Mouse (Mus musculus): ENCODE results near the gene Med19. TPM values are rescaled to one million over a fixed set of nuclear protein-coding genes. Genes with fewer than 3 reads are reported as not detected.

Gene Med19
- total and polyA plus RNA-seq, 3 experiments: 6.8 to 14.2 (median 11.5) TPM

- intact Hi-C loops (cut with DNase I): loop anchor here (1.0 to 2.0 kb wide), 2 partner anchors 12 to 37 kb away; partner anchors contain the start of genes Clp1, Gm28635, Med19 and Tmx2
- Histone ChIP-seq H3K4me3 (peak overlapping the region; percentile 97), H3K4me1 (ENCODE audit: control insufficient read depth, insufficient read depth, low read length) (peaks cover 2% of the 10 kb centered on the region), H3K36me3 (ENCODE audit: control insufficient read depth, insufficient read depth, low read length) (peaks cover 5% of the 10 kb centered on the region), H3K27me3 (ENCODE audit: control insufficient read depth, insufficient read depth, low read length) (no peaks in the 10 kb centered on the region), H3K79me2 (replicated peaks; ENCODE audit: control insufficient read depth, insufficient read depth, low read length) (no peaks in the 10 kb centered on the region), H3K27ac (peak overlapping the region; percentile 99), H3K9ac (ENCODE audit: low read depth, low read length) (peak overlapping the region; percentile 82)
- DNase-seq: peak in 1 of 2 experiments; percentile 81
- TF ChIP-seq POLR2A (IDR thresholded peaks at IDR 0.05; ENCODE audit: insufficient read depth, low read depth, low read length) (no peak; the same call in none of the 2 replicates), CTCF (IDR thresholded peaks at IDR 0.05) (no peak), EP300 (IDR thresholded peaks at IDR 0.05; ENCODE audit: insufficient read depth, low read depth, low read length) (no peak)
- WGBS: under 1% methylated on average over 33 of the region's 33 CpGs
These were observed 37.6 kb downstream of the Med19 start for GRCm38 (mm10) chr2:84715562-84716361.

- DNase-seq: no peak
- Histone ChIP-seq H3K4me1 (ENCODE audit: control insufficient read depth, insufficient read depth, low read length) (peaks cover 2% of the 10 kb centered on the region), H3K9ac (ENCODE audit: low read depth, low read length) (peak overlapping the region; percentile 82), H3K36me3 (ENCODE audit: control insufficient read depth, insufficient read depth, low read length) (peaks cover 2% of the 10 kb centered on the region), H3K4me3 (peak overlapping the region; percentile 97), H3K79me2 (replicated peaks; ENCODE audit: control insufficient read depth, insufficient read depth, low read length) (no peaks in the 10 kb centered on the region), H3K27me3 (ENCODE audit: control insufficient read depth, insufficient read depth, low read length) (no peaks in the 10 kb centered on the region), H3K27ac (peak overlapping the region; percentile 99)
- TF ChIP-seq POLR2A (IDR thresholded peaks at IDR 0.05; ENCODE audit: insufficient read depth, low read depth, low read length) (no peak), EP300 (IDR thresholded peaks at IDR 0.05; ENCODE audit: insufficient read depth, low read depth, low read length) (no peak), CTCF (IDR thresholded peaks at IDR 0.05) (no peak)
- intact Hi-C loops (cut with DNase I): loop anchor here (1.0 kb wide), 1 partner anchor 11 kb away; the partner anchor contains the start of gene Clp1
- 14% methylated on average over 9 of the region's 9 CpGs for WGBS
These were observed 38.5 kb downstream of the Med19 start for GRCm38 (mm10) chr2:84716423-84717355.

GRCm38 (mm10) chr2:84717357-84717756, 39.2 kb downstream of the Med19 start:
- 78% methylated on average over 4 of the region's 4 CpGs for WGBS
- H3K36me3 ChIP-seq (ENCODE audit: control insufficient read depth, insufficient read depth, low read length): peaks cover 2% of the 10 kb centered on the region
- peak overlapping the region; percentile 99 for H3K27ac ChIP-seq
- H3K4me3 ChIP-seq: no peak overlapping the region
- no peak overlapping the region for H3K9ac ChIP-seq (ENCODE audit: low read depth, low read length)
- peaks cover 2% of the 10 kb centered on the region for H3K4me1 ChIP-seq (ENCODE audit: control insufficient read depth, insufficient read depth, low read length)
- DNase-seq: no peak
- intact Hi-C loops (cut with DNase I): no loop called here
- H3K79me2 ChIP-seq (replicated peaks; ENCODE audit: control insufficient read depth, insufficient read depth, low read length): no peaks in the 10 kb centered on the region
- no peaks in the 10 kb centered on the region for H3K27me3 ChIP-seq (ENCODE audit: control insufficient read depth, insufficient read depth, low read length)
- no peak for TF ChIP-seq EP300 (IDR thresholded peaks at IDR 0.05; ENCODE audit: insufficient read depth, low read depth, low read length)
- TF ChIP-seq CTCF (IDR thresholded peaks at IDR 0.05): no peak
- no peak for TF ChIP-seq POLR2A (IDR thresholded peaks at IDR 0.05; ENCODE audit: insufficient read depth, low read depth, low read length)

- H3K27me3 ChIP-seq (ENCODE audit: control insufficient read depth, insufficient read depth, low read length): no peaks in the 10 kb centered on the region
- H3K36me3 ChIP-seq (ENCODE audit: control insufficient read depth, insufficient read depth, low read length): peaks cover 12% of the 10 kb centered on the region
- no peak overlapping the region for H3K9ac ChIP-seq (ENCODE audit: low read depth, low read length)
- no peak for TF ChIP-seq POLR2A (IDR thresholded peaks at IDR 0.05; ENCODE audit: insufficient read depth, low read depth, low read length)
- TF ChIP-seq EP300 (IDR thresholded peaks at IDR 0.05; ENCODE audit: insufficient read depth, low read depth, low read length): no peak
- no peak for TF ChIP-seq CTCF (IDR thresholded peaks at IDR 0.05)
- intact Hi-C loops (cut with DNase I): no loop called here
- H3K4me3 ChIP-seq: no peak overlapping the region
- H3K27ac ChIP-seq: no peak overlapping the region
- no peaks in the 10 kb centered on the region; the same call in 1 of the 2 replicates for H3K79me2 ChIP-seq (replicated peaks; ENCODE audit: control insufficient read depth, insufficient read depth, low read length)
- WGBS: 95% methylated on average over 2 of the region's 2 CpGs
- no peak for DNase-seq
- H3K4me1 ChIP-seq (ENCODE audit: control insufficient read depth, insufficient read depth, low read length): peaks cover 6% of the 10 kb centered on the region
These were observed 42.5 kb downstream of the Med19 start for GRCm38 (mm10) chr2:84720718-84721117.

- Histone ChIP-seq H3K4me3 (no peak overlapping the region), H3K4me1 (ENCODE audit: control insufficient read depth, insufficient read depth, low read length) (peaks cover 7% of the 10 kb centered on the region), H3K36me3 (ENCODE audit: control insufficient read depth, insufficient read depth, low read length) (peaks cover 14% of the 10 kb centered on the region), H3K79me2 (replicated peaks; ENCODE audit: control insufficient read depth, insufficient read depth, low read length) (no peaks in the 10 kb centered on the region; the same call in 1 of the 2 replicates), H3K27me3 (ENCODE audit: control insufficient read depth, insufficient read depth, low read length) (no peaks in the 10 kb centered on the region), H3K9ac (ENCODE audit: low read depth, low read length) (no peak overlapping the region), H3K27ac (no peak overlapping the region)
- WGBS: 72% methylated on average over 3 of the region's 3 CpGs
- DNase-seq: no peak
- TF ChIP-seq CTCF (IDR thresholded peaks at IDR 0.05) (no peak), POLR2A (IDR thresholded peaks at IDR 0.05; ENCODE audit: insufficient read depth, low read depth, low read length) (no peak), EP300 (IDR thresholded peaks at IDR 0.05; ENCODE audit: insufficient read depth, low read depth, low read length) (no peak)
- intact Hi-C loops (cut with DNase I): no loop called here
These were observed 43.0 kb downstream of the Med19 start for GRCm38 (mm10) chr2:84721182-84721581.
